10 mouse cellular contexts compared by ENCODE assay signal in genomic region chr9:45935628-45936210, GRCm38 (mm10). TPM values are rescaled to one million over a fixed set of nuclear protein-coding genes. Genes with fewer than 3 reads are reported as not detected.
DNase-seq lines count a peak whose midpoint lies in the region; ATAC-seq lines count a peak whose summit lies in the region.
"Had no signal": no experiment of that assay in that cellular context is flagged by ENCODE, and none has a peak within 500 bp of the region (broad histone marks: within the 10 kb centered on the region; RNA-seq: fewer than 3 reads in every experiment).

TSS of gene Tagln (minus strand) at chr9:45936058.

- H3K9me3 ChIP-seq in kidney, embryonic 16.5 days (ENCODE audit: low read length), result no peaks in the 10 kb centered on the region
- no peaks in the 10 kb centered on the region for H3K9me3 ChIP-seq in heart, embryonic 11.5 days (replicated peaks; ENCODE audit: control insufficient read depth, low read length)
- H3K9me3 ChIP-seq in midbrain, embryonic 15.5 days, result no peaks in the 10 kb centered on the region

- H3K9ac ChIP-seq in kidney, embryonic 16.5 days (replicated peaks; ENCODE audit: low read length), result peak within 1 kb of the TSS; percentile 31; the same call in 1 of the 2 replicates
- H3K9ac ChIP-seq in heart, embryonic 11.5 days (ENCODE audit: low read depth, low read length), result peak within 1 kb of the TSS; percentile 68
- no peak within 1 kb of the TSS for H3K9ac ChIP-seq in midbrain, embryonic 15.5 days
- H3K9ac ChIP-seq: liver, embryonic 14.5 days had no signal

- peak; percentile 78 for ATAC-seq in kidney, embryonic 16.5 days (ENCODE audit: low FRiP score, low TSS enrichment)
- ATAC-seq in heart, embryonic 11.5 days (replicated peaks; ENCODE audit: insufficient number of reproducible peaks, low FRiP score, low TSS enrichment), result peak; percentile 61; the same call in 1 of the 2 replicates
- no peak for ATAC-seq in midbrain, embryonic 15.5 days (replicated peaks)

- H3K4me1 ChIP-seq in kidney, embryonic 16.5 days (ENCODE audit: insufficient read depth, low read length), result peaks cover 18% of the 10 kb centered on the region
- H3K4me1 ChIP-seq in heart, embryonic 11.5 days (ENCODE audit: control insufficient read depth, insufficient read depth, low read length), result peaks cover 24% of the 10 kb centered on the region
- peaks cover 5% of the 10 kb centered on the region for H3K4me1 ChIP-seq in midbrain, embryonic 15.5 days

- 0 out of 2 replicates have a peak, but pooled peaks cover 2% of the 10 kb centered on the region for H3K27me3 ChIP-seq in kidney, embryonic 16.5 days (ENCODE audit: insufficient read depth, low read length)
- H3K27me3 ChIP-seq in heart, embryonic 11.5 days (ENCODE audit: control insufficient read depth, insufficient read depth, low read length), result no peaks in the 10 kb centered on the region
- H3K27me3 ChIP-seq in midbrain, embryonic 15.5 days (replicated peaks), result no peaks in the 10 kb centered on the region
- H3K27me3 ChIP-seq: CH12.LX had no signal

- peak within 1 kb of the TSS; percentile 13; the same call in 1 of the 2 replicates for H3K27ac ChIP-seq in kidney, embryonic 16.5 days (ENCODE audit: low read length)
- H3K27ac ChIP-seq in heart, embryonic 11.5 days (ENCODE audit: low read depth, low read length), result peak within 1 kb of the TSS; percentile 74
- H3K27ac ChIP-seq in midbrain, embryonic 15.5 days, result no peak within 1 kb of the TSS
- H3K27ac ChIP-seq: liver, embryonic 14.5 days had no signal

- H3K36me3 ChIP-seq in kidney, embryonic 16.5 days (ENCODE audit: insufficient read depth, low read length), result peaks cover 1% of the 10 kb centered on the region; the same call in 1 of the 2 replicates
- H3K36me3 ChIP-seq in heart, embryonic 11.5 days (ENCODE audit: control insufficient read depth, insufficient read depth, low read length), result peaks cover 14% of the 10 kb centered on the region
- peaks cover 8% of the 10 kb centered on the region; the same call in 1 of the 2 replicates for H3K36me3 ChIP-seq in midbrain, embryonic 15.5 days (replicated peaks)

- peak within 1 kb of the TSS; percentile 48 for H3K4me2 ChIP-seq in kidney, embryonic 16.5 days (replicated peaks; ENCODE audit: low read depth, low read length)
- H3K4me2 ChIP-seq in heart, embryonic 11.5 days, result peak within 1 kb of the TSS; percentile 62
- peak within 1 kb of the TSS; percentile 27 for H3K4me2 ChIP-seq in midbrain, embryonic 15.5 days

- WGBS in kidney, embryonic 16.5 days, result 10% methylated on average over 21 of the region's 21 CpGs
- 4% methylated on average over 21 of the region's 21 CpGs for WGBS in heart, embryonic 11.5 days (ENCODE audit: insufficient replicate concordance)
- 10% methylated on average over 21 of the region's 21 CpGs for WGBS in midbrain, embryonic 15.5 days

- no peak for DNase-seq in kidney, adult 18-20 months
- DNase-seq in embryo, embryonic 9.5 days (ENCODE audit: extremely low spot score), result peak; percentile 45
- DNase-seq in kidney, postnatal 4 days, result peak; percentile 72 to 84
- DNase-seq in spleen, postnatal 10 days (ENCODE audit: low spot score in 2 of 2), result no peak
- no peak for DNase-seq in left cerebral cortex, adult 11 months (ENCODE audit: low spot score)

- peak within 1 kb of the TSS; percentile 32 for H3K4me3 ChIP-seq in kidney, embryonic 16.5 days (ENCODE audit: low read length)
- H3K4me3 ChIP-seq in heart, embryonic 11.5 days (ENCODE audit: low read depth, low read length), result peak within 1 kb of the TSS; percentile 38
- no peak within 1 kb of the TSS for H3K4me3 ChIP-seq in midbrain, embryonic 15.5 days

RNA-seq across cellular contexts. Expression of gene Tagln, which starts in this region (rescaled TPM):
- polyA plus RNA-seq in kidney, embryonic 16.5 days (2015; fragmentation: Nextera tagmentation; extraction: Ambion mirVana), result 92.3 and 154 TPM in 2 replicates
- 365 and 386 TPM in 2 replicates for polyA plus RNA-seq in heart, embryonic 11.5 days (2014; fragmentation: Nextera tagmentation; extraction: Ambion mirVana)
- polyA plus RNA-seq in midbrain, embryonic 15.5 days (2015; fragmentation: Nextera tagmentation; extraction: Ambion mirVana), result 5.3 and 5.7 TPM in 2 replicates

Comparison
In these comparisons a context has a peak if more than half of its experiments do, and no peak if none do; other contexts are left out.
1. RNA of gene Tagln (polyA plus RNA-seq): 365 to 386 TPM in heart, embryonic 11.5 days and 92.3 to 154 TPM in kidney, embryonic 16.5 days; 5.3 to 5.7 TPM in midbrain, embryonic 15.5 days; every median in the first group is over 10 times any median in the second.
2. DNase-seq: peak in embryo, embryonic 9.5 days (single experiment) and kidney, postnatal 4 days (2 of 2); none in kidney, adult 18-20 months (single experiment), spleen, postnatal 10 days (0 of 2) and left cerebral cortex, adult 11 months (single experiment).
3. Peak in every context shown above with its lines, with median percentiles within 50 percentile points of each other: H3K4me2 ChIP-seq.